Mouse (Mus musculus): ENCODE data around the gene Mecom.

DNA sequence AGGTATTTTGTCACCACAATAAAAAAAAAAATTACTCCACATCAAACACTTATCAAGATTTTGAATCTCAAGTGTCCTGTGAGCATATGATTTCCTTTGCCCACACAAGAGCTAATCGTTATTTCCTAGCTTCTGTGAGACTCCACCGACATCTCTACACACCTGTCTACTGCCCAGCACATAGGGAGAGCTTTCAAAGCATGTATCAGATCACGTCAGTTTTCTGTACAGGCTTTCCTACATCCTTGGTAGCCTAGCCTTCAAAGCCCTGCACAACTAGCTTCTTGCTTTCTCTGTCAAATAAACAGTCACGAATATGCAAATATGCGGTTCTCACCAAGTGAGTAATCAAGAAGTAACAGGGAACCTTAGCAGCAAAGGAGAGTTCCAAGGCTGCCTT lies 157.5 kb downstream of the Mecom start:
- TF ChIP-seq CTCF (IDR thresholded peaks at IDR 0.05; ENCODE audit: borderline replicate concordance, insufficient read depth, low read length) = no peak
- no peak for TF ChIP-seq POLR2A (IDR thresholded peaks at IDR 0.05; ENCODE audit: low read depth, low read length)
